Mouse (Mus musculus): ENCODE results near the gene Cep112.

Gene Cep112

DNA sequence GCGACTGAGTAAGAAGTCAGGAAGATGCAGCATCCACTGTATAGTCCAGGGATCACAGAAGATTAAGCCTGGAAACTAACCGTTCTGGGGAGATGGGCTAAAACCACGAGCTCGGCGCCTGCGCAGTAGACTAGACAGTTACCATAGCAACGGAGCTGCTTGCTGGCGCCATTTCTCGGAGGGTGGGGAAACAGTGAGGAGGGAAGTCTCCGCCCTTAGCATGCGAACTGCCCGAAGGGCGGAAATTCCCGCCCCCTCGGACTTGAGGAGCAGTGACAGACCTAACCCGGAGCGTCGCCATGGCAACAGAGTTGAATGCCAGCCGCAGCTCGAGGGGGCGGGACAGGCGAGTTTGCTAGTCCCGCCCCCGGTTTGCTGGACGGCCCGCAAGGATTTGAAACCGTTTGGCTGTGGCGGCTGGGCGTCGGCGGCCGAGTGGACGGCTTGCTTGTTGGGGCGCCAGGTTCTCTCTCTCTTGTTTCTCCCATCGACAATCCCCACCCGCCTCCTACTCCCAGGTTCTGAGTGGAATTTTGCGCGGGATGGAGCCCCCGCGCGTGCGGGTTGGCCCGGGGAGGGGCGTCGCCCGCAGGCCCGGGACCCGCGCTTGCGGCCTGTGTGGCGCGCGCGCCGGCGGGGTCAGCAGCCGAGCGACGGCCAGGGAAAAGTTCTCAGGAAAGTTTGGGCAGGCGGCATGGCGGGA, at the start of gene Cep112:
TSS of gene Cep112 (plus strand) at position 304 of the 703 bp plus-strand sequence.
- DNase-seq (ENCODE audit: low spot score): peak; percentile 93

DNA sequence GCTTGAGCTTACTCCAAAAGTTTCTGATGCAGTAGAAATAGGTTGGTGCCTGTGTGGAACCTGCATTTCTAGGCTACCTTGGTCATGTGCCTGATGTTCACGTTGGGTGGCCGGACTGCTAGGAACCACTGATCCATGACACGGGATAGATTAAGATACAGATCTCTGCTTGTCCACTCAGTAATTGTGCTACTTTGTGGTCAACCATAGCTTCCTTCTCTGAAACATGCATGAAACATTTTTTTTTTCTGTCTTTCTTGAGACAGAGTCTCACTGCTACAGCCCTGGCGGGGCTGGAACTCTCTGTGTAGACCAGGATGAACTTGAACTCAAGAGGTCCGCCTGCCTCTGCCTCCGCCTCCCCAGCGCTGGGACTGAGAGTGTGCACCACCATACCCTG, 48.2 kb upstream of the Cep112 start:
- no peak for DNase-seq (ENCODE audit: low spot score)

DNA sequence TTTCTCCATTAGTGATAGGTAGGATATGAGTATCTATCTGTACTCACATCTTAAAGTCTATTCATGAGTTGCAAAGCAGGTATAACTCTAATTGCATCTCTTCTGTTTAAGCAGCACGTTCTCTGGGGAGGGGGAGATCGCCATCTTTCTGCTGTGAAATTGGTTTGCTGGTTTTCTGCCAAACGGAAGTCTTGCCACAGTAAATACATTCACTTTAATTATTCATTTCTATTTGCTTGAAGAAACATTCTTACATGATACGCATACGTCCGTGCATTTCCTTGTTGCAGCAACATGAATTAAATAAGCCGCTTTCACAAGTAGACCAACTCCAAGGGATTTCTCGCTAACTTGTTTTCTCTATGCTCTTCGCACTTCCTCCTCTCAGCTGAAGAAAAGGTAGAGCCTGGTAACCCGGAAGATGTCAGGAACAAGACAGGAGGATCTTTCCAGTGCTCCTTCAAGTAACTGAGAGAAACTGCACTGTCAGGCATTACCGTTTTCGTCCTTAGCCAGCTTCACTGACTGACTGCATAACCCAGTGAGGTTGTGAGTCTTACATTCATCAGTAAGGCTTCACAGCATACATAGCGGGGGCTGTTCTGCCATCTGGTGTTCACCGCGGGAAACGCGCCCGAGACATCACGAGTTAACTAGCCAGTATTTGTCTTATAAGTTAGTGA, 47.2 kb upstream of the Cep112 start:
- peak; percentile 63 for DNase-seq (ENCODE audit: low spot score)

DNA sequence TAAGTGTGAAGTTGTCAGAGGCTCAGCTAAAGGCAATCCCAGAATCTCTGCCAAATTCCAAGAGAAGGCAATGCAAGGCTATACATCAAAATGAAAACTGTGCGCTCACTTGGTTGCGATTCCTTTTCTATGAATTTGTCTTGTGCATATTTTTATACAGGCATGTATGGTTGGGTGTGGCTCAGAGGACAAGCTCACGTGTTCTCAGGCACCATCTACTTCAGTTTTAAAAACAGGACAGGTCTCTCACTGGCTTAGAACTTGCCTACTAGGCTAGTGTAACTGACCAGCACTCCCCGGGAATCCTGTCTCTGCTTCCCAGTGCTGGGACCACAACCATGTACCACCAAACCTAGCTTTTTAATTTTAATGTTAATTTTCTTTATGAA, 46.6 kb upstream of the Cep112 start:
- no peak for DNase-seq (ENCODE audit: low spot score)

DNA sequence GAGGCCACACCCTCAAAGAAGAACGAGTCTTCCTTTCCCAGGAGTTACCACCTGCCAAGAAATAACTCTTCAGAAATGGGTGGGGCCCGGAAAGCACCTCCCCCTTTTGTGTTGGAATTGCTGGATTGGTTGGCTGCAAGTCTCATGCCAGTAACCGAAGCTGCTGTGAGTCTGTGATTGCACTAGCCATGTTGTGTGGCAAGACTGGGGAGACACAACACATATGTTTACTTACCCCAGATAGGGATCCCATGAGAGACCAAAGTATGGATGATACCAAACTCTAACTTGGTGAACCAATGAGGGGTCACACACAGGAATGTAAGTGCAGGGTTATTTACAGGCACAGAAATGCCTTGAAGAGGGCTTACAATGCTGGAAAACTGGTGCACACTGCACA, 42.3 kb upstream of the Cep112 start:
- no peak for DNase-seq (ENCODE audit: low spot score)

DNA sequence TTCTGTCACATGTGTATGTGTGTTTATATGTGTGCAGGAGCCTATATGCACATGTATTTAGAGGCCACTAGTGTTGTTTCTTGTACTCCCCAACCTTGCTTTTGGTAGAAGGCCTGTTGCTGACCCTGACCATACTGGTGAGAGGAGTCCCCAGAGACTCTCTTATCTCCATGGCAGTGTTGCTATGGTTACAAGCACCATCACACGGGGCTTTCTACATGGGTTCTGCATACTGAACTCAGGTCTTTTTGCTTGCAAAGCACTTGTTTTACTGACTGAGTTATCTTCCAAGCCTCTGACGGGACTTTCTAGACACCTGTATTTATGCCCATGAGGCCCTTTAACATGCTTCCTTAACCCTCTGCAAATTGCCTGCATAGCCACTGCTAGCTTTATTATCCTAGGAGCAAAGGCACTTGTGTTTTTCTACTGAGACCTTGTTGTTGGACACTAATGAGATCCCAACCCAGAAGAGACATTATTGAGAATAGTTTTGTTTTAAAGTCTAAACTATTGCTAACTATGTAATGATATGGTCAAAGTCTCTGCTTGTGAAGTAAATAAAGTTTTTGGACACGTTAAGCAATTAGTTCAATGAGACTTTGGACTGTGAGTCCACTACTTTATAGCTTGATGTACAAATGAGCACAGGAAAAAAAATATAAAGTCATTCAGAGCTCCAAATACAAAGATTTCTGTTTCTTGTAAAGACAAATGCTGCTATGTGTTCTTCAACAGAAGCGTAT, 39.9 kb upstream of the Cep112 start:
- no peak for DNase-seq (ENCODE audit: low spot score)

DNA sequence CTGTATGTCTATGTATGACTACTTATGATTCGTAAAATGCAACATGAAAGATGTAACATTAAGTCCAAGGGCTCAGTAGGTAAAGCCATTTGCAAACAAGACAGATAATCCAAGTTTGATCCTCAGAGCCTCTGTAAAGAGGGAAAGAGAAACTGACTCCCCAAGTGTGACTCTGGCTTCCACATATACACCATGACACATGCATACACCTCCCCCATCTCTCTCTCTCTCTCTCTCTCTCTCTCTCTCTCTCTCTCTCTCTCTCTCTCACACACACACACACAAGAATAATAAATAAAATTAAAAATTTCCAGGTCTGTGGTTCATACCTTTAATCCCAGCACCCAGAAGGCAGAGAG, 39.3 kb upstream of the Cep112 start:
- DNase-seq (ENCODE audit: low spot score): no peak

DNA sequence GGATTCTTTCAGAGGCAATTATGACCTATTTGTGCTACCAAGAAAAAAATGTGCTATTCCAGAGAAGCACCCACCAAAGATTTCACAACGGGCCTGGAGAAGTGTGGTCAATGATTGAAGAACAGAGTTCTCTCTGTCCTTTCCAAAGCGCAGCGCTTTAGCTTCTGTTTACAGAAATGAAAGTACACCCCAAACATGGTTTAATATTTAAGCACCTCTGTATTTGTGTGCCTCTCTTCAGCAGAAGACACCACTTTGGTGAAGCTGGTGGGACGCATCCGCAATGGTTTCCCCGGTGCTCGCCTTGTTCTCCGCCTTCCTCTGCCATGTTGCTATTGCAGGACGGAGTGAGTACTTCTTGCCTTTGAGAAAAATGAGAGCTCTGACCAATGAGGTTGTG, 29.9 kb upstream of the Cep112 start:
- DNase-seq (ENCODE audit: low spot score): no peak

DNA sequence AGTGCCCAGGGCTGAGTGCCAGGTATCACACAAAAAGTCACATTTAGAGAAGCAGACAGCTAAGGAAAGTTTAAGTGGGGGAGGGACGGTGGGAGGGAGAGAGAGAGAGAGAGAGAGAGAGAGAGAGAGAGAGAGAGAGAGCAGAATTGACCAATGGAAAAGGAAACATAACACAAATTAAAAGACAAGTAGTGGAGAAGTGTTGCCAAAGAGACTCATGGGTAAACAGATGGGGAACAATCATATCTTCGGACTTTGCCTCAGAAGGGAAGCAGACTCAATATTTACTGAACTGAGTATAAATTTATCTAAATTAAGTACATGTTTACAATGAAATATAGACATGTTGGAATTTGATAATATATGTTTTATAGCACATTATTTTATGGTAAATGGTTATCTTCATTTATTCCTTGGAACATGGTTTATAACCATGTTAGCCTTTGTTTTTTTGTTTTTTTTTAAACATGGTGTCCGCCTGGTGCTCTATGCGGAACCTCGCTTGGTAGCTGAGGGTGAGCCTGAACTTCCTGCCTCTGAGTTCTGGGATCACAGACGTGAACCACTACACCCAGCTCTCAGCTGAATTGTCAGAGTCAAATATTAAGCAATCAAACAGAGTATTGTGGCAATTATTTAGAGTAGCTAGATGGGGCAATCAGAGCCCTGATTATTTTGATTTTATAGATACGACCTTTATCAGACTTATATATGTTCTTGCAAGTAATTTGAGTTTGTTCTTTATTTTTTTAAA, 28.7 kb upstream of the Cep112 start:
- no peak for DNase-seq (ENCODE audit: low spot score)

DNA sequence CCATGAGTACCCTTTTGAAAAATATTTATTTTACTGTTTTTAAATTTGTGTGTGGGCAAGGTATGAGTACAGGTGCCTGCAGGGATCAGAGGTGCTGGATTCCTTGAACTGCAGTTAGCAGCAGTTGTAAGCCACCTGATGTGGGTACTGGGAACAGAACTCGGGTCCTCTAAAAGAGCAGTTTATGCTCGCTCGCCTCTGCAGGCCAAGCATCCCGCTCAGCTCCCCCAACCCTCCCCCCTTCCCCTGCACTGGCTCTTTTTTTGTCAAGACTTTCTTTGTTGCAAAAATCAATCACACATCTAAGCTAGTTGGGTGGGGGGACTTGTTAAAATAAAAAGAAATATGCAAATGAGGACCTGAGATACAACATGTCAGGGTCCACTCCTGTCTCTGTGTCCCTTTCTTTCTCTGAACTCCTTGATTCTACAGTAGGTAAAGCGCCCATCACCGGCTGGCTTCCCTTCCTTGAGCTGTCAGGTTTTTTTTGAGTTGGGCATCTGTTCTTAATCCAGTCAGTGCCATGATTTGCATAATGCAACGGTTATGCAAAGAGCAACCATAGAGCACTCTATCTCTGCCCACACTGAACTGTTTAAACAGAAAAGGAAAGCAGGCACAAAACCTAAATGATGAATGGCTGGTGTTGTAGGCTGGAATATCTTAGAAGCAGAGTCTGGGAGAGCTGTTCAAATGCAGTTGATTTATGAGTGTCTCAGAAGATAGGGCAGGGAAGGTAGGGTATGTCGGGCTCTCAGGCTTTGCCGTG, 14.9 kb upstream of the Cep112 start:
- no peak for DNase-seq (ENCODE audit: low spot score)

DNA sequence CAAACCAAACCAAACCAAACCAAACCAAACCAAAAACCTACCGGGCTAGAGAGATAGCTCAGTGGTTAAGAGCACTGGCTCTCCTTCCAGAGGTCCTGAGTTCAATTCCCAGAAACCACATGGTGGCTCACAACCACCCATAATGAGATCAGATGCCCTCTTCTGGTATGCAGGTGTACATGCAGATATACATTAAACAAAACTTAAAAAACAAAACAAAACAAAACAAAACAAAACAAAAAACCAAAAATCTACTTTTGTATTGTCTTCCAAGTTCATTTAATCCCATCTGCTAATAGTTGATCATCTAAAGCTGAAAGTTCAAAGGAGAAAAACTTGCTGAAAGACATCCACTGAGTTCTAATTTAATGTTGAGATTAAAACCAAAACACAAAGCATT, 8.6 kb upstream of the Cep112 start:
- DNase-seq (ENCODE audit: low spot score): no peak

DNA sequence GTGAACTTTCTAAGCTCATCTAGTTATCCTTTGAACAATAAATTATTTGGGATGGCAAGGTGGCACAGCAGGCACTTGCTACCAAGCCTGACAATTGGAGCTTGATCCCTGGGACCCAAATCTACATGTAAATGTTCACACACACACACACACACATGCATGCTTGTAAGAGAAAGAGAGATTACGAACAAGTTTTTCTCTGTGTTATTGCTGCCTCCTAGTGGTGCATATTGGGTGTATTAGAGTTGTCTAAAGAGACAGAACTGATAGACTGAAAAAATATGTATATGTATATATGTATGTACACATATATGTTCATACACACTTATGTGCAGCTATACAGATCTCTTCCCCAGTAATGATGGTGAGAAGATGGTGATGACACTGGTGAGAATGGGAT, 6.5 kb upstream of the Cep112 start:
- DNase-seq (ENCODE audit: low spot score): no peak

DNA sequence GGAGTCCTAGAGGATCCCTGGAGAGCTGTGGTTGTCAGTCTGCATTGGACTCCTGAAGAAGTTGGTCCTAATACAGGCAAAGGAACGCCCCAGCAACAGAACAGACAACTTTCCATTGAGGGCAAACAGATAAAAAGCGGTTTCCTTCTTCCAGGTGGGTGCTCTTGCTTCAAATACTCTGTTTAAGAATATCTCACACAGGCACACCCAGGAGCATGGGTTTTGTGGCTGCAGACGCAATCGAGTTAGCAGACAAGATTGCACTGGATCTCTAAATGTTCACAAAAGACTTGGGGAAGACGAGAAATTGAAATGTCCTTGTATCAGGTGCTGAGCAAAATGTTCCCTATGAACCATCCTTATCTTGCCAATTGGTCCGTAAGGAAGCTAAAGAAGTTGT, 5.8 kb upstream of the Cep112 start:
- DNase-seq (ENCODE audit: low spot score): no peak

DNA sequence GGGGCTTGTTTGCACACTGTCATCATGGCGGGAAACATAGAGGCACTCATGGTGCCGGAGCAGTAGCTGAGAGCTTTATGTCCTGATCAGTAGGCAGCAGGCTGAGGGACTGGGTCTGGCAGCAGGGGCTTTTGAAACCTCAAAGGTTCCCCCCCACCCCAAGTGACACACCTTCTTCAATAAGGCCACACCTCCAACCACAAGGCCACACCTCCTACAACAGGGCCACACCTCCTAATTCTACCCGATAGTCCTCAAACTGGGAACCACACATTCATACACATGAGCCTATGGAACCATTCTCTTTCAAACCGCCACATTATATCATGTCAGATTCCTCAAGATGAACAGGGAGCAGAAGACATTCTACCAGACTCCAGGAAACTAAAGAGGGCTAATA, 4.2 kb upstream of the Cep112 start:
- no peak for DNase-seq (ENCODE audit: low spot score)

DNA sequence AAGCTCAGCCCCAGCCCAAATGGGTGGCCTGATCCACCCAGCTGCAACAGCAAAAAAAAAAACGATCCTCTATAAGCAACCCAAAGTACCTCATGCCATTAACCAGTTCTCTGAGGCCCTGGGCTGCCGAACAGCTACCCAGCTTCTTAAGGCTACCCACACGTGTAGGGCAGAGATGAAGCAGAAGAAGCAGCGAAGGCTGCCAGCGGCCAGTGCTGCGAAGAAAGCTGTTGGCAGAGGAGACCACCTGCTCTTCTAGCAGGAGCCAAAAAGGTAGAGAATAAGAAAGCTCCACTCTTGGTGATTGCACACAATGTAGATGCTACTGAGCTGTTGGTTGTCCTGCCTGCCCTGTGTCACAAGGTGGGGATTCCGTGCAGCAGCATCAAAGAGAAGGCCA, 1.8 kb upstream of the Cep112 start:
- DNase-seq (ENCODE audit: low spot score): no peak

DNA sequence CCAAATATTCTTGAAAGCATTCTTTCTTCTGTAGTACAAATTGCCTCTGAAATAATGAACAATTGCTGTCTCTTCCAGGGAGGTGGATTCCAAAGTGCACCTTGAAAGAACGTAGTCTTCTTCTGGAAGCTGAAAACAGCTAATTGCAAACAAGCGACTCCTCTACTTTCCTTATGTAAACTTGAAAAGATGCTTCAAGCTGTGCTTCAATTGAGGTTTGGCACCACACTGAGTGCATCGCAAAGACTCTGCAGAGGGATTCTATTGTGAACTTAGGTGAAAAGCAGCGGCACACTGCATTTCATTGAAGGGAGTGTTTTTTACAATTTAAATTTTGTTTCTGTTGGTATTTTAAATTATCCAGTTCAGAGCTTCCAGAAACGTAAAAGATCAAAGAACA, 881 bp upstream of the Cep112 start:
- no peak for DNase-seq (ENCODE audit: low spot score)

DNA sequence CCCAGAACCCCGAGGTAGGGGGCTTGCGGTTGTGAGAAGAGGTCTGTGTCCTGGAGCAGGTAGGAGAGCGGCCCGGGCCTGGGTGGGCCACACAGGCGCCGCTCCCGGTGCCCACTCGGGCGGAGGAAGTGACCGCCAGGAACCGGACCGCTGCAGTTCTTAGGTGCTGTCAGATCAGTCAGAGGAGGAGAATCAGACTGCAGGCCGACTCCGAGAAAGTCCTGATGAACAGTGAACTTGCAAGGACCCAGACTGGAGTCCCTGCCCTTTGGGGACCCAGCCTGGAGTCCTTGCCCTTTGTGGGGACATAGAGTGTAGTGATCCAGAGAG, 565 bp downstream of the Cep112 start:
- DNase-seq (ENCODE audit: low spot score): no peak

DNA sequence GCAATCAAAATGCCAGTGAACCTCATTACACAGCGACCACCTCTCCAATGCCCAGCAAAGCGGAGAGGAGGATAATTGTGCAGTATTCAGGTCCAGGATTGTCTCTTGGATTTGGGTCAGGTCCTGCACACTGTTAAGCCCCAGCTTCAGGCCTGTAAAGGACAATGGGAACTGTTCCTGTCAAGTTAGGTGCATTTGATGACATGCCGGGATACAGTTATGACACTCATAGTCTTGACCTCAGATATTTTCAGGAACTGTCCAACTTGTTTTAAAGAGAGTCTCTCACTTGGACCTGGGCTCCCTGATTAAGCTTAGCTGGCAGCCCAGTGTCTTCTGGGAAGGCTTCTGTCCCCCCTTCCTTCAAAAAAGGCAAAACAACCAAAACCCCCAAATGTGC, 1.1 kb downstream of the Cep112 start:
- DNase-seq (ENCODE audit: low spot score): no peak

DNA sequence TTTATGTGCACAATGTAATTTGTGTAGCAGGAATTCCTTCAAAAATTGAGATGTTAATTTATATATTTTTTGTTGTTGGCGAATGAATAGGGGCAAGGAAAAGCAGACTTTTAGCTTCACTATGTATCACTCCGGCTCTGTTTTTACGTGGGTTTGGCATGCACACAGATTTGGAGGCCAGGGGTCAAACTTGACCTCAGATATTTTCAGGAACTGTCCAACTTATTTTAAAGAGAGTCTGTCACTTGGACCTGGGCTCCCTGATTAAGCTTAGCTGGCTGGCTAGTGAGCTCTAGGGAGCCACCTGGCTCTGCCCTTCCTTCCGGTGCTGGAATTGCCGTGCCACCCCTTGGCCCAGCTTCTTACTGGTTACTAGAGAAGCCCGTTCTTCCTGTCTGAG, 2.2 kb downstream of the Cep112 start:
- DNase-seq (ENCODE audit: low spot score): no peak

DNA sequence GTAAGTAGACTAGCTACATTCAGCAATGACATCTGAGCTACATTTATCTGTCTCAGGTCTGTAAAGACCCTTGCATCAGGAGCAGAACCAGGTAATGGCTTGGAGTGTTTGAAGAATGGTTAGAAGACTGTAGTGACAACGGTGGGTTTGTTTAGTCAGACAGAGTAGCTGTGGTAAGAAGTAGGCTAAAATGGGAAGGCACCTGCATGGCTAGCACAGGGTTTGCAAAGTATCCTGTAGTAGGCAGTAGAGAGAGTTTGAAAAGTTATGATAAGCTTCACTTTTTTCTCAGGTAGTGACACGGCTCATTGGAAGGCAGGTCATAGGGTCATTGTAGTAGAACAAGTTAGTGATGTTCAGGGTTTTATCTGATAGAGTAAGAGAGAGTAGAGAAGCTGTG, 4.1 kb downstream of the Cep112 start:
- no peak for DNase-seq (ENCODE audit: low spot score)

DNA sequence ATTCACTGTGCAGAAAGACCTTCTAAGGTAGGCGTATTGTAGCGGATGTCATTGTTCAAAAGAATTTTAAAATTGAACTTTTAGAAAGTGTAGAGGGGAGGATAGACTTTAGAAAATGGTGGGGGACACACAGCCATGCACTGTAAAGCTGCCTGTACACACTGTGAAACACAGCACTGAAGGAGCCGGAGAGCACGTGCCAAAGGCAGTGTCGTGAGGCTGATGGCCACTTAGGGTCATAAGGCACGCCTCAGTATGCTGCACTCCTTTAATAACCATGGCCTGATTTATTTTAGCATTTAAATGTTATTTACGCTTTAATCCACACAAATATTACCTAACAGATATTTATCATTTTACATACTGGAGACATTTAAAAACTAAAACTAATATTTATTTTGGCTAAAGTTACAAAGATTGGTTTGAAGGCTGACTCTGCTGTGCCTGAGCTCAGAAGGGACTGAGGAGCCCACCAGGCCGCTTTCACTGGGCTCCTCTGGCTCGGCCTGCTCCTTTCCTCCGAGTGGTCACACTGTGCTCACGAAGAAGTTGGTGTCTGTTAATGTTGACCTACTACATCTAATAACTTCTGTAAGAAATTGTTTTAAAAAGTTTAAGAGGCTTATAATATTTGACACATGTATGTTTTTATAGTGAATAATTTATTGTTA, 19.0 kb downstream of the Cep112 start:
- DNase-seq (ENCODE audit: low spot score): no peak

DNA sequence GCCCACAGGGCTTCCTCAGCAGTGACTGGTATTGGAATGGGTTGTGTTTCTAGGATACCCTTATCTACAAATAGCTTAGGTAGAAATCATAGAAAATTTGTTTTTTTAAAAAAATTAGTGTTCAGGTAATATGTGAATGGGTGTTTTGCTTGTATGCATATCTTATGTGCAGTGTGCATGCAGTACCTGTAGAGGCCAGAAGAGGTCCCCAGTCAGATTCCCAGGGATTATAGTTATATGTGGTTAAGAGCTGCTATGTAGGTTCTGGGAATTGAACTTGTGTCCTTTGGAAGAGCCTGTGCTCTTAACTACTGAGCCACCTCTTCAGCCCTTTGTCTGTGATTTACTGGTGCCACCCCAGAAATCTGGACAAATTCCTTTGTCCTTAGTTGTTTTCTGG, 22.2 kb downstream of the Cep112 start:
- DNase-seq (ENCODE audit: low spot score): no peak

Measured in ovary, postnatal 14 days (tissue).